Mouse (Mus musculus) neural tube, embryonic 12.5 days (tissue): ENCODE measurements at regions not wholly inside any gene's neighbourhood (a gene's known extent, or its start where the extent isn't known, plus 50 kb on each side); places are given as distances from the start of the nearest gene placed in this dataset.

Experiments used
- ATAC-seq: fragments of 200-750 bp; cut with Nextera tagmentation; 2 replicates; pipeline ENCODE4 v1.8.0; 2017; ENCODE audit warnings: low read depth, mild to moderate bottlenecking, moderate TSS enrichment, moderate library complexity; ENCODE audit not compliant: low FRiP score
- H3K27ac ChIP-seq: fragments of 300-500 bp; sonication (generic); 2 replicates; pipeline ENCODE4 v1.5.1; 2016
- H3K27me3 ChIP-seq: fragments of 300-500 bp; sonication (generic); replicated peaks from 2 replicates; pipeline ENCODE4 v1.6.1; 2016; ENCODE audit warnings: mild to moderate bottlenecking
- H3K36me3 ChIP-seq: fragments of 300-500 bp; sonication (generic); 2 replicates; pipeline ENCODE4 v1.6.1; 2016; ENCODE audit warnings: mild to moderate bottlenecking
- H3K4me1 ChIP-seq: fragments of 300-500 bp; sonication (generic); 2 replicates; pipeline ENCODE4 v1.6.1; 2016
- H3K4me2 ChIP-seq: fragments of 300-500 bp; sonication (generic); replicated peaks from 2 replicates; pipeline ENCODE4 v1.6.1; 2016; ENCODE audit warnings: mild to moderate bottlenecking
- H3K4me3 ChIP-seq: fragments of 300-500 bp; sonication (generic); 2 replicates; pipeline ENCODE4 v1.5.1; 2016
- H3K9ac ChIP-seq: fragments of 300-500 bp; sonication (generic); 2 replicates; pipeline ENCODE4 v1.6.1; 2016; ENCODE audit warnings: mild to moderate bottlenecking
- H3K9me3 ChIP-seq: fragments of 300-500 bp; sonication (generic); 2 replicates; pipeline ENCODE4 v1.6.1; 2016; ENCODE audit warnings: mild to moderate bottlenecking
- WGBS: fragments of 180-500 bp; shearing (Covaris S2); methylation state at CpG from one replicate; pipeline ENCODE4 v1.1.7; 2016; 5-methylcytosine and 5-hydroxymethylcytosine counted together

- Histone ChIP-seq H3K4me1 (no peaks in the 10 kb centered on the region), H3K9ac (no peak overlapping the region), H3K4me3 (no peak overlapping the region), H3K9me3 (no peaks in the 10 kb centered on the region), H3K36me3 (no peaks in the 10 kb centered on the region), H3K27ac (no peak overlapping the region), H3K4me2 (no peak overlapping the region), H3K27me3 (no peaks in the 10 kb centered on the region)
- 88% methylated on average over 3 of the region's 3 CpGs for WGBS
- no peak for ATAC-seq
Observed at GRCm38 (mm10) chr12:58901931-58902330, 109.9 kb downstream of the Sec23a start.

- Histone ChIP-seq H3K4me2 (no peak overlapping the region), H3K9ac (no peak overlapping the region), H3K9me3 (no peaks in the 10 kb centered on the region), H3K4me3 (no peak overlapping the region), H3K27me3 (no peaks in the 10 kb centered on the region), H3K27ac (no peak overlapping the region), H3K36me3 (no peaks in the 10 kb centered on the region), H3K4me1 (no peaks in the 10 kb centered on the region)
- no peak for ATAC-seq
- 75% methylated on average over 2 of the region's 2 CpGs for WGBS
Observed at GRCm38 (mm10) chr12:58875808-58876207, 136.0 kb downstream of the Sec23a start.

- Histone ChIP-seq H3K4me2 (no peak overlapping the region), H3K27ac (no peak overlapping the region), H3K36me3 (no peaks in the 10 kb centered on the region), H3K4me3 (no peak overlapping the region), H3K9ac (no peak overlapping the region), H3K27me3 (no peaks in the 10 kb centered on the region), H3K4me1 (no peaks in the 10 kb centered on the region), H3K9me3 (no peaks in the 10 kb centered on the region)
- ATAC-seq: no peak
Observed at GRCm38 (mm10) chr12:58872465-58872864, 139.4 kb downstream of the Sec23a start.

- Histone ChIP-seq H3K4me1 (no peaks in the 10 kb centered on the region), H3K27me3 (no peaks in the 10 kb centered on the region), H3K9me3 (no peaks in the 10 kb centered on the region), H3K27ac (no peak overlapping the region), H3K4me2 (no peak overlapping the region), H3K9ac (no peak overlapping the region), H3K4me3 (no peak overlapping the region), H3K36me3 (no peaks in the 10 kb centered on the region)
- no peak for ATAC-seq
- WGBS: 72% methylated on average over 2 of the region's 2 CpGs
Observed at GRCm38 (mm10) chr12:58856498-58856897, 155.3 kb downstream of the Sec23a start.

- no peak overlapping the region for H3K27ac ChIP-seq
- ATAC-seq: no peak
- H3K4me2 ChIP-seq: no peak overlapping the region
- H3K27me3 ChIP-seq: no peaks in the 10 kb centered on the region
- H3K4me1 ChIP-seq: no peaks in the 10 kb centered on the region
- WGBS: 81% methylated on average over 6 of the region's 6 CpGs
- H3K9me3 ChIP-seq: no peaks in the 10 kb centered on the region
- no peak overlapping the region for H3K9ac ChIP-seq
- no peaks in the 10 kb centered on the region for H3K36me3 ChIP-seq
- H3K4me3 ChIP-seq: no peak overlapping the region
Observed at GRCm38 (mm10) chr12:58851677-58852385, 160.0 kb downstream of the Sec23a start.

GRCm38 (mm10) chr12:58829656-58830055 lies 182.2 kb downstream of the Sec23a start:
- H3K27me3 ChIP-seq: no peaks in the 10 kb centered on the region
- H3K36me3 ChIP-seq: no peaks in the 10 kb centered on the region
- no peaks in the 10 kb centered on the region for H3K9me3 ChIP-seq
- WGBS: 82% methylated on average over 1 of the region's 1 CpGs
- H3K27ac ChIP-seq: no peak overlapping the region
- no peak for ATAC-seq
- no peaks in the 10 kb centered on the region for H3K4me1 ChIP-seq
- no peak overlapping the region for H3K9ac ChIP-seq
- H3K4me2 ChIP-seq: no peak overlapping the region
- no peak overlapping the region for H3K4me3 ChIP-seq

- H3K4me3 ChIP-seq: no peak overlapping the region
- H3K9ac ChIP-seq: no peak overlapping the region
- H3K4me1 ChIP-seq: no peaks in the 10 kb centered on the region
- ATAC-seq: no peak
- no peak overlapping the region for H3K4me2 ChIP-seq
- no peak overlapping the region for H3K27ac ChIP-seq
- no peaks in the 10 kb centered on the region for H3K27me3 ChIP-seq
- no peaks in the 10 kb centered on the region for H3K9me3 ChIP-seq
- H3K36me3 ChIP-seq: no peaks in the 10 kb centered on the region
Observed at GRCm38 (mm10) chr12:58827864-58828263, 184.0 kb downstream of the Sec23a start.

- H3K36me3 ChIP-seq: no peaks in the 10 kb centered on the region
- WGBS: 85% methylated on average over 7 of the region's 7 CpGs
Observed at GRCm38 (mm10) chr12:58825139-58825921, 186.5 kb downstream of the Sec23a start.

GRCm38 (mm10) chr12:58822971-58823370 lies 188.8 kb downstream of the Sec23a start:
- WGBS: 89% methylated on average over 3 of the region's 3 CpGs
- Histone ChIP-seq H3K27ac (no peak overlapping the region), H3K4me1 (no peaks in the 10 kb centered on the region), H3K4me2 (no peak overlapping the region), H3K4me3 (no peak overlapping the region), H3K9me3 (no peaks in the 10 kb centered on the region), H3K9ac (no peak overlapping the region), H3K36me3 (no peaks in the 10 kb centered on the region), H3K27me3 (no peaks in the 10 kb centered on the region)
- ATAC-seq: no peak

More at GRCm38 (mm10) chr12:58825139-58825921, 186.5 kb downstream of the Sec23a start:
- H3K27ac ChIP-seq: no peak overlapping the region
- H3K4me2 ChIP-seq: no peak overlapping the region
- no peaks in the 10 kb centered on the region for H3K9me3 ChIP-seq
- no peaks in the 10 kb centered on the region for H3K27me3 ChIP-seq
- H3K9ac ChIP-seq: no peak overlapping the region
- no peak overlapping the region for H3K4me3 ChIP-seq
- no peak for ATAC-seq
- no peaks in the 10 kb centered on the region for H3K4me1 ChIP-seq

- H3K4me3 ChIP-seq: no peak overlapping the region
- ATAC-seq: peak; percentile 82
- H3K9ac ChIP-seq: no peak overlapping the region
- no peaks in the 10 kb centered on the region for H3K27me3 ChIP-seq
- H3K4me2 ChIP-seq: no peak overlapping the region
- H3K27ac ChIP-seq: no peak overlapping the region
- 38% methylated on average over 6 of the region's 6 CpGs for WGBS
- no peaks in the 10 kb centered on the region for H3K4me1 ChIP-seq
- H3K9me3 ChIP-seq: no peaks in the 10 kb centered on the region
- H3K36me3 ChIP-seq: no peaks in the 10 kb centered on the region
Observed at GRCm38 (mm10) chr12:58804068-58804467, 207.7 kb downstream of the Sec23a start.

GRCm38 (mm10) chr12:58802410-58802809 lies 209.4 kb downstream of the Sec23a start:
- H3K9me3 ChIP-seq: no peaks in the 10 kb centered on the region
- no peaks in the 10 kb centered on the region for H3K36me3 ChIP-seq
- WGBS: 41% methylated on average over 4 of the region's 4 CpGs
- no peaks in the 10 kb centered on the region for H3K27me3 ChIP-seq
- no peaks in the 10 kb centered on the region for H3K4me1 ChIP-seq
- H3K9ac ChIP-seq: no peak overlapping the region
- H3K4me3 ChIP-seq: no peak overlapping the region
- H3K4me2 ChIP-seq: no peak overlapping the region
- peak; percentile 84 for ATAC-seq
- no peak overlapping the region for H3K27ac ChIP-seq
